Mouse (Mus musculus) cerebellum, postnatal 10 days (tissue): ENCODE data around the gene Mcrip2.

Source experiments
- DNase-seq, 2 experiments: peaks; one replicate each; pipeline ENCODE4 v3.0.0; 2021; ENCODE audit warnings: mixed read lengths in 2 of 2

The Mcrip2 gene

DNA sequence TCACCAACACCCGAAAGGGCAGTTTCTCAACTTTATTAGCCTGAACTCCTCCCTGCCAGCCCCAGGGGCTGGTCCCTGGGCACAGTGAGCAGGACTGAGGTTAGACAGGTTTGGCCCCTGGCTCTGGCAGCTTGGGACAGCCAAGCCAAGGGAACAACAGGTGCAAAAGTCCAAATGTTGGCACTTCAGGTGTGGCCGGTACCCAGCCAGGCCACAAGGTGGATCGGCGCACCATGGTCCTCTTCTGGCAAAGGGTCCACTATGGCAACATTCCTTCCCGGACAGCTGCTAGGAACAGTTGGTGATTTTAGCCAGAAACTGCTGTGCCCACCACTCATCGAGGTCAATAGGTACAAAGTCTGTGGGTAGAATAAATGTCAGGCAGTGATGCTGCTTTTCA, 4.9 kb downstream of the Mcrip2 start:
- DNase-seq = no peak

DNA sequence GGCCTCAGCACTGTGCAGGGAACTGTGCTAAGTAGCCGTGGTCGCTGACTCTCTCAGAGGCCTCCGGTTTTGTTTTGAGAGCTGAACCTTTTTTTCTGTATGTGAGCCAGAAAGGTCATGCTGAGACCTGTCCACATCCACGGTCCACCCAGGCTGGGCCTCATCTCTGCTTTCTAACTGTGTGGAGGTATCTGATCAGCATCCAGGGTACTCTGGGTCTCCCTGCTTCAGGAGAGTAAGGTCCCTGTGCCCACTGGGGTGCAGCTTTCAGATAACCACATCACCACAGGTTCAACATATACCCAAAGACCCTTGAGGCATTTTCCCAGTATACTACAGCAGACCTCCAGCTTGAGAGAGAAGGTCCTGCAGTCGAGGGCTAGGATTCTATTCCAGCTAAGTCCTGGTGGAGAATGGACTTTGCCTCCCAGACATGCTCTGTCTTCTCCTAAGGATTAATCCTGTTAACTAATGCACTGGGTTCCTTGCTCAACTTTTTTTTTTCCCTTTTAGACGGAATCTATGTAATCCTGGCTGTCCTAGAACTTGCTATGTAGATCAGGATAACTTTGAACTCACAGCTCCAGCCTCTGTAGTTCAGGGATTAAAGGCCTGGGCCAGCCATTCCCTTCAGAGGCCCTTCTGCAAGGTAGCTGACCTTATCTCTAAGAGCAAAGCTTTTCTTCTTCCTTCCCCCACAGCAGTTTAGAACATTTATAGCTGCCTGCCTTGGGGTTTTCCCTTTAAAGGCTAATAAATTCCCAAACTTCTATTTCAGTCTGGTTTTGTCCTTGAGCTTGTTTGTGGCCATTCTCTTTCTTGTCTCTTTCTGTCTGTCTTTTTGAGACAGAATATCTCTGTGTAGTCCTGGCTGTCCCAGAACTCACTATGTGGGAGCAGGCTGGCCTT, 6.6 kb downstream of the Mcrip2 start:
- DNase-seq = no peak

DNA sequence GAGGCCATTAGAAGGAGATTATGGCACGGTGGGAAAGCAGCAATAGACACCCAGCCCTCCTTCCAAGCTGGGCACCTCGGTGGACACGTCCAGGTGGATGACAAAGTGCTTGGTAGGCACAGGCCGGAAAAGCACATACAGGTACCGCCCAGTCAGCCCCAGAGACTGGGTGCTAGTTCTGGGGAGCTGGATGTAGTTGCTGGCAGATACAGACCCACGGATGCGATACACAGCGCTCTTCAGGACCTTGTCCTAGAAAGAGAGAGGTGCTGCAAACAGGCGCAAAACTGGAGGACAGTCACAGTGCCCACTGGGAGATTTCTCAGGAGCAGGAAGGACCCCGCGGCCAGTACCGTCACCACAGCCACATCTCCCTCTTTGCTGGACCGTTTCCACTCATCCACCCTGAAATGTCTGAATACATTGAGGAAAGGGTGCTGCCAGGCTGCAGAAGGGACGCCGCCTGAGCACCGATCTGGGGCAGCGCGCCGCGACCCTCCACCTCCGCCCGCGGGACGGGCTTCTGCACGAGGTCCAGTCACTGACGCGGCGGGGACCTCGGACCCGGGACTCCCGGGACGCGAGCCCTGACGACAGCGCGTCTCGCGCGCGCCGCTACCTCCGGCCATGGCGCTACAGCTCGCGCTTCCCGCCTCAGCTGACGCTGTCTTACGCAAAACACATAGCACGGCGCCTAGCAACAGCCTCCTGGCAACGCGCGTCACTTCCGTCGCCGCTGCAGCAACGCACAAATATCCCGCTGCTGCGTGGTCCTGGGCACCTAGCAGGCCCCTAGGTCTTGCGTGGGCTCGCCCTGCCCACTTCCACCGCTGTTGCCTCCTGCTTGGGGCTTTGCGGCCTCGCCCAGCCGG, 7.5 kb downstream of the Mcrip2 start, which contains the start of gene Wdr90:
TSS of gene Wdr90 (minus strand) at position 670 of the 872 bp plus-strand sequence.
- peak; percentile 92 to 94 for DNase-seq

DNA sequence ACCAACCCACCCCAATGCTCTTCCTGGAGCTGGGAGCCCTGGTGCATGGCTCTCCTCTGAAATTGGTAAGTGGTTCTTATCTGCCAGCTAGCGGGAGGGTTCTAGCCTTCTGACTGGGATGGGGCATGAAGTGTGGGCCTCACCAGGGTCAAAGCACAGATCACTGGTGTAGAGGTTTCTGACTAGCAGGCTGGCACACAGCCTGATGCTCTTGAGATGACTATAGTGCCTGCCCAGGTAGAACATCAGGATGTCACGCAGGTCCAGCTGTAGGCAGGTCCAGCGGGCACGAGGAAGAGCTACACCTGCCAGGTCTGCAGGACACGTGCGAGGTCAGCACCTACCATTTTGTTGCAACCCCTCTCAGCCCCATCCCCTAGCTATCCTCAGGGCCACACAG, 8.3 kb downstream of the Mcrip2 start:
- DNase-seq = no peak

DNA sequence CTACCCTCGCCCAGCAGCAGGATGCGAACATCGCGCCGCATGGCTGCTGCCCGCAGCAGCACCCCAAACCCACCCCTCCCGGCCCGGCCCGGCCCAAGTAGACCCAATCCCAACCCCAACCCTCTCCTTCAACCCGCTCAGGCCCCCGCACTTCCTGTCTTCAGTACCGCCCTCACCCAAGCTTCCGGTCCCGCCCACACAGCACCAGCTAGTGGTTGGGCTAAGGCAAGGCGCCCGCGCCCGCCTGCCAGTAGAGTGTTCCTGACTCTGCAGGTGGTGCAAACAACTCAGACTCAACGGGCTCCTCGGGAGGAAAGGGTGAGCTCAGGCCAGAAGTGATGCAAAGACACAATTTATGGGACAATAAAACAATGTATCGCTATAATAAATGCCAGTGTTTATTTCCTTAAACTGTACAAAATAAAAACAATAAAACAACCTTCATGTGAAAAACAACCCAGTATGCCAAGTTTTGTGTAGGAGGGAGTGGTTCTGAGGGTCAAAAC, 24.1 kb downstream of the Mcrip2 start, which contains the start of gene Rhot2:
TSS of gene Rhot2 (minus strand) at position 456 of the 506 bp plus-strand sequence.
- peak; percentile 96 to 97 for DNase-seq

DNA sequence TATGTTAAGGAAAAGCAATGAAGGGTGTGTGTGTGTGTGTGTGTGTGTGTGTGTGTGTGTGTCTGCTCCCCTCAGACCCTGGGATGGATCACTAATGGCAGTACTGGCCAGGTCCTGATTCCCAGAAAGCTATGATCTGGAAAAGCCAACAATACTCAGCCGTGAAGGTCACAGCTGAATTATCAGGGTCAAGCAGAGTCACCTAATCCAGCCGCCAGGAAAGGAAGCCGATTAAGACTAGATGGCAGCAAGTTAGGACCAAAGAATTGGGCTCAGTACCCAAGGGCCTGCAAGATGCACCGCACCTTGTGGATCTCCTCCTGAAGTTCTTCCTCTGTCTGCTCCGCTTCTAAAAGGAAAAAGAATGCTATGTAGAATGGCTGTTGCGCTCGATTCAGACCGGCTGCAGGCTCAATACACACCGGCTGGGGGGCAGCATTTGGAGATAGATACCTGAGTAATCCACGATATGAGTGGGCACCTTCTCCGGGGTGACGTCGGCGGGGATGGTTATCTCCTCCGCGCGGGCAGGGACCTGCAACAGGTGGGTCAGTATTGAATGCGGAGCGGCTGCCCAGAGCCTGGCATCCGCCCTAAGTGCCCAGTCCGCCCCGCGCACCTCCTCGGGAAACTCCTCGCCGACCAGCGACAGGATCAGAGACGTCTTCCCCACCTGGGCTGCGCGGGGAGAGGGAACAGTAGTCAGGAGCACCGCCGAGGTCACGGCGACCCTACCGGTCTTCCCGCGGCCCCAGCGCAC, 24.7 kb downstream of the Mcrip2 start:
- DNase-seq = peak; percentile 51 to 72

DNA sequence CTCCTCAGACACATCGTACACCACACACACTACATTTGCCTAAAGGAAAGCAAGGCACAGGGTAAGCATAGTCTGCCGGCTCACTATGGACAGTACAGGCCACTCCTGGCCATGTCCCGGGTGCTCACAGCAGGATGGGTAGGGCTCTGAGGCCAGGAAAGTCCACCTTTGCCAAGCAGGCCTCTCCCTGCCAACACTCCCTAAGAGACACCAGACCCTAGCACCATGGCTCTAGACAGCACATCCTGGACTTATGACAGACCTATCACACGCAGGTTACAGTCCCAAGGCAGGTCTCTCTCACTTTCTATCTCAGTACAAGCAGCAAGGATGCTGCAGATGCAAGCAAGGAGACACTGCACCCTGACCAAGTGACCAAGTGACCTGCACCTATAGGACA, 25.4 kb downstream of the Mcrip2 start:
- DNase-seq = peak in 1 of 2 experiments; percentile 28

DNA sequence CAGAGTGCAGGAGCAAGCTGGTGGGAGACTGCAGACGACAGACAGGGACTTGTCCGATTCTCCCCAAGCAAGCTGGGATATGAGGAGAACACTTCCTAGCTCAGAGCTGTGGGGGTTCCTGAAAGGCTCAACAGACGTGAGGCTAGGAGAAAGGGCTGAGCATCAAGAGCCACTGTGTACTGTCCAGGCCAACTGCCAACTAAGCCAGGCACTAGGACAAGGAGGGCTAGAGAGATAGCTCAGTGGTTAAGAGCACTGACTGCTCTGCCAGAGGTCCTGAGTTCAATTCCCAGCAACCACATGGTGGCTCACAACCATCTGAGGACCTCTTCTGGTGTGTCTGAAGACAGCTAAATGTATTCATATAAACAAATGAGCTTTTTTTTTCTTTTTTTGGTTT, 26.1 kb downstream of the Mcrip2 start:
- DNase-seq = peak in 1 of 2 experiments; percentile 24

DNA sequence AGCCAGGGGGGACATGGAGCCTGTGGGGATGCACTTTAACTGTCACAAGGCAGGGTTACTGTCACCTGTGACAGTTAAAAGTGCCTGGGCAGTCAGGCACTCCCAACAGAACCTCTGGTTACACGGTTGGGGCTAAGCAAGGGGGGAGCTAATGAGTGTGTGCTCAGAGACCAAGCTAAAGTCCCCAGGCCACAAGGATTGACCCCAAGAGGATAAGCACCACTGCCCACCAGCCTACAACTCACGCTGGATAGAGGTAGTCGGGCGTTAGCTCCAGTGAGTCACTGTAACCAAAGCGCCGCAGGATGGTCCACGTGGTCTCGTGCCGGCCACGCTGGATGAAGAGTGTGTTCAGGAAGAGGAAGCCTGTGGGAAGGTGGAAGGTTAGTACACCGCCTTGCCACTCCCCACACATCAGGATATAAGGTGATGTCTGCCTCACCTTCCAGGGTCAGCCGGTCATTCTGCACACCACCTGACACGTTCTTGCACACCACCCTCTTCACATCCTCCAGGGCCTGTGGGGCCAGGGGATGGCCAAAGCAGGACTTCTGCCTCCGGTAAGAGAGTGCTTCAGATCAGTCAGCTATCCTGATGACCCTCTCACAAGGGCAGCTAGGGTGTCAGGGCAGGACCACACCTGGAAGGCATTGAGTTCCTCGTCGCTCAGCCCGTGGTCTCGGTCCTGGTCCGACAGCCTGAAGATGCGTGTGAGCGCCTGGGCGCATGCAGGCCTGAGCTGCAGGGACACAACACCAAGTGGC, 27.3 kb downstream of the Mcrip2 start, which contains the start of gene Gm20683:
TSS of gene Gm20683 (minus strand) at position 647 of the 764 bp plus-strand sequence.
- DNase-seq = no peak

DNA sequence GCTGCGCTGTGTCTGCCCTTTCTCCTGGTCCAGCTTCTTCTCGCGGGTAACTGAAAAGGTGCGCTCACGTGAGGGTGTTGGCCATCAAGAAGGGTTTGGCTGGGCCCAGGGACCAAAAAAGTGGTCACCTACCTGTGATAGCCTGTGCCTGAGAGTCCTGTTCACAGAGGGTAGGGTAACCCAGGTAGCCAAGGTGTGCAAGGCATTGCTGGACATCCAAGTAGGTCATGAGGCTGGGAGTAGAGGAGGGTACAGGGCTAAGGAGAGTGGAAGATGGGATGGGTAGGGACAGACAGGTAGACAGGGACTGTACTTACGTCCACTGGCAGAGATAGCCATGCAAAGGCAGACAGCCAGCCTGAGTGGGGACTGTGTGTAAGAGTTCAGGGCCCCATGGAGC, 28.0 kb downstream of the Mcrip2 start:
- no peak for DNase-seq

DNA sequence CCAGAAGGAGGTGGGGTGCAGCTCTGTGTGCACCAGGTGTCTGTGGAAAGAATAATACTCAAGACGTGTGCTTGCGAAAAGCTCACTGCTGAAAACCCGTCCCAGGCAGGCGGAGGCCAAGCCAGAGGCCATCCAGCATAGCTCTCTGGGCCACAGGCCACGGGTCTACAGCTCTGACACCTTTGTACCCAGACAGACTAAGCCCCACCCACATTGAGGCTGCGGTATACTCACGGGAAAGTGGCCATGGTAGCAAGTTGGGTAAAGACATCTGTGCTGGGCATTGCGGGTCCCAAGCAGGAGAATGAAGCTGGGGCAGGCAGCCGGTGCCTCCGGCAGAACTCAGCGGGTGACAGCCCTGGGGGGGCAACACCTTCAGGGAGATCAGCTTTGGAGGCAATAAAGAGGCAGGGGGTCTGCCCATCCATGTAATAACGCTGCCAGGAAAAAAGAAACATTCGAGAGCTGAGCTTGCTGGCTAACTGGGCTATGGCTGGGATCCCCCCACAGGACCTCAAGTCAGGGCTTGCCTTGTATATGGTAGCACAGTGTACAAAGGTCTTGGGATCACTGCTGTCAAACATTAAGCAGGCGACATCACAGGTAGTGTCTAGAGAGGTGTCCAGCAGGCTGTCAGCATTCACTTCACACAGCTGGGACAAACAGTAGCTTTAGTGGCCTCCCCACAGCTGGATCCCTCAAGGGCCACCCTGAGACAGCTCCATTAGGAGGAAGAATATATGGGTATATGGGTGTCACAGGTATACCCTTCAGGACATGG, 28.9 kb downstream of the Mcrip2 start:
- peak in 1 of 2 experiments; percentile 33 for DNase-seq

DNA sequence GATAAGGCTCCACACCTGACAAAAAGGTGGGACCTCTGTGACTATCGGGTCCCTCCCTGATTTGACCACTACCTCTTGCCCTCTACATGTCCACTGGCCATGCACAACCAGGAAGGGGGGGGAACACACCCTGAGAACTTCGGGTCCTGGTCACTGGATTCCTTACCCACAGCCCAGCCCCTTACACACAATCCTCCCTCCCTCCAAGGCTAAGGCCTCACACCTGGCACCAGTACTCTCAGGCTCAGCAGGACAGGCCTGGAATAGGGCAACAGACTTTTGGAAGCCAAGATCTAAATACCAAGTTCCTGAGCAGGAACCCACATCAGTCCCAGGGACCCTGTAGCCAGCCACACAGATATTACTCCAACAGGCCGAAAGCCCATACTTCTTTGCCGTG, 29.7 kb downstream of the Mcrip2 start:
- no peak for DNase-seq

DNA sequence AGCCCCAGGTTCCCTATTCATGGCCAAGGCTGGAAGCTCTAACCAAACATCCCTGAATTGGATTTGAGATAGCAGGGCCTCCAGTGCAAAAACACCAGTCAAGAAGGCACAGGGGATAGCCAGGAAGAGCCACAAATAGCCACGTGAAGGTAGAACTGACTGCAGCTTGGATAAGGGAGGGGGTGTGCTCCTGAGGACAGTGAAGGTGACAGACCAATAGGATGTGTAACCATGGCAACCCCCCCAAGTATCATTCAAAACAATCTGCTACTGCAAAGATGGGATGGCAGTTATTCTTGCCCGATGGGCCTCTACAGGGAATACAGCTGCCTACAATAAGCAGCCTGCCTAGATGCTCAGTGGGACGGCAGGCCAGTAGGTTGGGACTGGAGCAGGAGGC, 31.0 kb downstream of the Mcrip2 start:
- DNase-seq = peak; percentile 44 to 53

DNA sequence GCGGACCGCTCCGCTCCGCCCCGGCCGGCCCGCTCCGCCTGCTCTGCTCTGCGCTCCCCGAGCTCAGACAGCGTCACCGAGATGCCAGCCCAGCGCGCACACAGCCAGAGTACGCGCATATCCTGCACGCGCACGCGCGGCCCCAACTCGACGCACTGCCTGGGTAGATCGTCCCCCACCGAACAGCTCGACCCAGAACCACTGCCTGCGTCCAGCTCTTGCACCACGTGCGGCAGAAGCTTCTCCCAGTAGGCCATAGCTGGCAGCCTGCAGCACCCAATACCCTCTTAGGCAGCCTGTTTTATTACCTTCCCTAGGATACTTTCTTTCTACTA, 31.5 kb downstream of the Mcrip2 start, which contains the start of gene Rhbdl1:
TSS of gene Rhbdl1 (minus strand) at position 220 of the 335 bp plus-strand sequence.
- DNase-seq = peak; percentile 91 to 92

DNA sequence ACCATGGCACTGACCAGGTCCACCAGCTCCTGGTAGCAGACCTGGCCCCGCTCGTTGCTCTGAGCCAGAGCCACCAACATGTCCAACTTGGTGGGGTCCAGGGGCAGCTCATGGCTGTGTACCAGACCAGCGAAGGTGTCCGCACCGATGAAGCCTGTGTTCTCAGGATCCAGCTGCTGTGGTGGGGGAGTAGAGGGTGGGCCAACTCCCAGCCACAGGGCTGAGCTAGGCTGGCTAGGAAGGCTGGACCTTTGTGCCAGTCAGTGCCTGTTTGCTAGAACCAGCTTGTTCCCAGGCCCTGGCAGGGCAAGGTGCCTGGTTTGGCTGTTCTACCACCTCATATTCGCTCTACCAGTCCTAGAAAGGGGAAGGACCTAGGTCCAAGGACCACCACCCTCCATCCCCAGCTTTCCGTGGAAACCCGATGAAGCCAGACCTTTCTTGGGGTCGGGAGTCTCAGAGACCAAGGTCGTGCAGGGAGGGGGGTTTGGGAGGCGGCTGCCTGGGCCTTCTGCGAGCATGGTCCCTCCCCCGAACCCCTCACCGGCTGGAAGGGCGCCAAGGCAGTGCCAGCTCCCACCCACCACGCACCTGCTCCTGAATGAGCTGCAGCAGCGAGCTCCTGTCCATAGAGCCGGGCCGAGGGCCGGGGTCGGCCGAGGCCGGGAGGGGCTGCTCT, 32.0 kb downstream of the Mcrip2 start:
- peak in 1 of 2 experiments; percentile 59 for DNase-seq

DNA sequence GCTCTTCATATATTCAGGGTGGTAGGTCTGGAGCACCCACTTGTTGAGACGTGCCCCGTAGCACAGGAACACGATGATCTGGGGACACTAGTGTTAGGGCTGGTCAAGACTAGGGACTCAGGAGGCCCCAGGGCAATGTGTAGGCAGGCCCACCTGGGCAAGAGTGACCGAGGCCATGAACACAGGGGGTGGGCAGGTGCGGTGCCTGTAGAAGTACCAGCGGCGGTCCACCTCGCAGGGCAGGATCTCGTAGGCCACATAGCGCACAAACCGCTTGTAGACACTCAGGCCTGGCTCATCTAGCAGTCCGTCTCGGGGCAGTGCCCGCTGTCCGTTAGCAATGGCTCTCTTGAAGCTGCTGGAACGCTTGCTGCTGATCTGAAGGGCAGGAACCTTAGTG, 32.7 kb downstream of the Mcrip2 start:
- peak in 1 of 2 experiments; percentile 33 for DNase-seq

DNA sequence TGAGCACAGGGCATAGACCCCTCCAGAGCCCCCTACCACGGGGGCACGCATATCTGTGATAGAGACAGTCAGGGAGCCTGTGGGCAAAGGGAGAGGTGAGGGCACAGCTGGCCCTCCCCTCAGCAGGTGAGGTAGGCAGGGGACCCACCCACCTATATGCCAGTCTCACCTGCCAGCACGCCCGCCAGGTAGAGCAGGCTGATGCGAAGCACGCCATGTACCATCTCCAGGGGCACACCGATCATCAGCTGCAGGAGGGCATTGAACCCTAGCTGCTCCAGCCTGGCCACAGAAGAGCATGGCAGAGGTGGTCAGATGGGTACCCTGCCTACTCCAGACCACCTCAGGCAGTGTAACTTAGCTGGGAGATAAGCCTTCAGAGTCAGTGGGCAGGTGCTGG, 33.3 kb downstream of the Mcrip2 start:
- no peak for DNase-seq

DNA sequence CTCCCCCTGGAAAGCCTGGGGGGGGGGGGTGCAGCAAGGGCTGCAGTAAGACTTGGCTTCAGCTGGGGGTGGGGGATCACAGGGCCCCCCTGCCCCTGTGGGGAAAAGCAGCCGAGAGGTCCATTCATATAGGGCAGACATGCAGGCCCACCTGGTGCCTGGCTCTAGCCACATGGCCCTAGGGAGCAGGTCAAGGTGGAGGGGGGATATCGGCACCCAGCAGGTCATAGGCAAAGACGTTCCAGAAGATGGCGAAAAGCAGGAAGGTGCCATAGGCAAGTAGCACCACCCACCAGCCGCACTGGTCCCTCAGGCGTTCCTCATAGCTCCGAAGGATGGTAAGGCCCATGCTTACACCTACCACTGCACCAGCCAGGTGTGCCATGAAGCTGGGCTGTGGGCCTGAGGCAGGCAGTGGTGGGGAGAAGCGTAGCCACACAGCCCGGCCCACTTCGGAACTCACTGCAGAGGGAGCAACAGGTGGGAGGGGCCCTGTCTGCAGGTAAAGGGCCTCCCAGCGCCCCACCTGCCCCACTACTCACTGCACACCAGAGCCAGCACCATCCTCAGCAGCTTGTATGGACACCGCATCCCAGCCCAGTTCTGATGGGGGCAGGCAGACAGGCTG, 33.9 kb downstream of the Mcrip2 start:
- DNase-seq = peak in 1 of 2 experiments; percentile 52

DNA sequence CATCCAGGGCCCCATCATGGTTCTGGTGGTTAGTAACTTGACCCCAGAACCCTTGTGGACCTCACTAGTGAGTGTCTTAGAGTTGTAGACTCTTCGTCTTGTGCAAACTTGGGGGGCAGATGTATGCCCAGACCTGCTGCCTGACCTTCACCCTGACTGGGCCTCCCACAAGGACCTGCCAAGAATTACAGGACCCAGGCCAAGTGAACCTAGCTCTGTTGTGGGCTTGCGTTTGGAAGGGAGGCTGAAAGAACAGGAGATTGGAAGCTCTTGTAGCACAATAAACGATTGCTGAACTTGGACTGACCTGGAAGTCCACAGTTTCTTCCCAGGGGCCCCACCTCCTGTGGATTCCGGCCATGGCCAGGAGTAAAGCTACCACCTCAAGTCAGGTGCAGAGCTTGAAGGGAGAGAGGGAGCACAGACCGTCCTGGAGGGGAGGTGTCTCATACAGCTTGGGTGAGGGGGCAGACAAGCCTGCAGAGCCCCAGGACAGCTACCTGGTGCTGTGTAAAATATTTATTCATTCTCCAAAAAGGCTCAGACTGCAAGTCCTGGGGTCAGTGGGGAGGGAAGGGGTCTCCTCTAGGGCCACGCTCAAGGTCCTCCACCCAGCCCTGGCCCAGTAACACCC, 34.5 kb downstream of the Mcrip2 start:
- DNase-seq = peak in 1 of 2 experiments; percentile 44
